Mouse (Mus musculus): ENCODE data around the gene Depp1. TPM values are rescaled to one million over a fixed set of nuclear protein-coding genes. Genes with fewer than 3 reads are reported as not detected.

Gene Depp1
- total RNA-seq, 1 experiment from 2014 or later, result 1.7 TPM

- no peak for ATAC-seq (replicated peaks in 1 of 2; ENCODE audit: insufficient read depth in 1 of 2, low FRiP score in 2 of 2, low TSS enrichment in 1 of 2, low read depth in 1 of 2, poor library complexity in 2 of 2, severe bottlenecking in 2 of 2)
These were observed 10.7 kb upstream of the Depp1 start for GRCm38 (mm10) chr6:116639663-116640062.

DNA sequence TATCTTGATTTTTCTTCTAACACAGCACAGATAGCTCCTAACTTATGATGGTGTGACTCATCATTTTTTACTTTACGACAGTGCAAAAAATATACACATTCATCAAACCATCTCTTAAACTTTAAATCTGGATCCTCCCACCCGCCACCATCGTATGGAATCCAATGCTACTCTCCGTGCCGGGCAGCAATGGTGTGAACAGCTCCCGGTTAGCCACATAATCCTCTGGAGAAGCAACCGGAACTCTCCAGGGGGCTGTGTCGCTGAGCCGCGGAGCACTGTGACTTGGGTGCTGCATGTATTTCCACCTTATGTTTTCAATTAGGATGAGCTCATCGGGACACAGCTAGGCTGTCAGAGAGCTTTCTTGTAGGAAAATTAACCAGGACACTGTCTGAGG is 7.5 kb upstream of the Depp1 start:
- ATAC-seq (replicated peaks in 1 of 2; ENCODE audit: insufficient read depth in 1 of 2, low FRiP score in 2 of 2, low TSS enrichment in 1 of 2, low read depth in 1 of 2, poor library complexity in 2 of 2, severe bottlenecking in 2 of 2), result no peak

- no peak for ATAC-seq (replicated peaks in 1 of 2; ENCODE audit: insufficient read depth in 1 of 2, low FRiP score in 2 of 2, low TSS enrichment in 1 of 2, low read depth in 1 of 2, poor library complexity in 2 of 2, severe bottlenecking in 2 of 2)
These were observed 6.5 kb upstream of the Depp1 start for GRCm38 (mm10) chr6:116643881-116644280.

DNA sequence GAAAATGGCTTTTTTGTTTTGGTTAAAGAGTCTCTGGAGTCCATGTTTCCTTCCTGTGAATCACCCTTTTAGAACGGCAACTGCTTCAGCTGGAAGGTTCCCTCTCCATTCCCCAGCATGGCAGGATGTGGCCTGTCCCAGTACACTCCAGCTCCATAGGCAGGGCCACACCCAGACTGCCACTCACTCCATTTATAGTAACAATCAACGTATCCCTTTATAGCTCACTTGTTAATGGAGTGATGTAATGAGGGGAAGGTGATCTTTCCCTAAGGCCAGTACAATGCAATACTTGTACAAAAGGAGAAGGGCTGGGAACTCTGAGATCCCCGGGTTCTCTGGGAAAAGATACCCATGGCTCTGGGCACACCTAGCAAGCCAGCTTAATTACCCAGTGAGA is 6.1 kb upstream of the Depp1 start:
- ATAC-seq (replicated peaks in 1 of 2; ENCODE audit: insufficient read depth in 1 of 2, low FRiP score in 2 of 2, low TSS enrichment in 1 of 2, low read depth in 1 of 2, poor library complexity in 2 of 2, severe bottlenecking in 2 of 2), result no peak

GRCm38 (mm10) chr6:116647763-116648162 is 2.6 kb upstream of the Depp1 start:
- ATAC-seq (replicated peaks in 1 of 2; ENCODE audit: insufficient read depth in 1 of 2, low FRiP score in 2 of 2, low TSS enrichment in 1 of 2, low read depth in 1 of 2, poor library complexity in 2 of 2, severe bottlenecking in 2 of 2), result no peak

DNA sequence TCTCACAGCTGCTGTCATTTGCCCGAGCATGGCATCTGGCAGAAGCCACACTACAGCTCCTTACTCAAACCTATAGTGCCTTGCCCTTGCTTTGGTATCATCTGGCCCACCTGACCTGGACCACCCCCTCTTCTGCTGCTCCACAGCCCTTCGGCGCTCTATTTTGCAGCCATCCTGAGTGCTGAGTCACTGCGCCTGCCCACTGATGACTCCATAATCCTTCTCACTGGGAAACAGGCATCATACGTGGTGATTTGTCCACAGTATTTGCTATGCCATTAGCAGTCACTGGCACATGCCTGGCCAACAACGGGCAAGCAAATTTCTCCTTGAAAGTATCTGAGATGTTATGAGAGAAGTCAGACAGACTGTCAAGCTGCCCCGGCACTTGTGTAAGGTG is 598 bp upstream of the Depp1 start:
- 0 out of 4 replicates have a peak, but pooled peaks of 1 of the 2 experiments have one; percentile 8 for ATAC-seq (replicated peaks in 1 of 2; ENCODE audit: insufficient read depth in 1 of 2, low FRiP score in 2 of 2, low TSS enrichment in 1 of 2, low read depth in 1 of 2, poor library complexity in 2 of 2, severe bottlenecking in 2 of 2)

- ATAC-seq (replicated peaks in 1 of 2; ENCODE audit: insufficient read depth in 1 of 2, low FRiP score in 2 of 2, low TSS enrichment in 1 of 2, low read depth in 1 of 2, poor library complexity in 2 of 2, severe bottlenecking in 2 of 2), result peak; percentile 32 to 62; a peak in 3 of 4 replicates
These were observed 1.2 kb downstream of the Depp1 start for GRCm38 (mm10) chr6:116651437-116652118.

- ATAC-seq (replicated peaks in 1 of 2; ENCODE audit: insufficient read depth in 1 of 2, low FRiP score in 2 of 2, low TSS enrichment in 1 of 2, low read depth in 1 of 2, poor library complexity in 2 of 2, severe bottlenecking in 2 of 2), result no peak
These were observed 2.8 kb downstream of the Depp1 start for GRCm38 (mm10) chr6:116653191-116653590.

DNA sequence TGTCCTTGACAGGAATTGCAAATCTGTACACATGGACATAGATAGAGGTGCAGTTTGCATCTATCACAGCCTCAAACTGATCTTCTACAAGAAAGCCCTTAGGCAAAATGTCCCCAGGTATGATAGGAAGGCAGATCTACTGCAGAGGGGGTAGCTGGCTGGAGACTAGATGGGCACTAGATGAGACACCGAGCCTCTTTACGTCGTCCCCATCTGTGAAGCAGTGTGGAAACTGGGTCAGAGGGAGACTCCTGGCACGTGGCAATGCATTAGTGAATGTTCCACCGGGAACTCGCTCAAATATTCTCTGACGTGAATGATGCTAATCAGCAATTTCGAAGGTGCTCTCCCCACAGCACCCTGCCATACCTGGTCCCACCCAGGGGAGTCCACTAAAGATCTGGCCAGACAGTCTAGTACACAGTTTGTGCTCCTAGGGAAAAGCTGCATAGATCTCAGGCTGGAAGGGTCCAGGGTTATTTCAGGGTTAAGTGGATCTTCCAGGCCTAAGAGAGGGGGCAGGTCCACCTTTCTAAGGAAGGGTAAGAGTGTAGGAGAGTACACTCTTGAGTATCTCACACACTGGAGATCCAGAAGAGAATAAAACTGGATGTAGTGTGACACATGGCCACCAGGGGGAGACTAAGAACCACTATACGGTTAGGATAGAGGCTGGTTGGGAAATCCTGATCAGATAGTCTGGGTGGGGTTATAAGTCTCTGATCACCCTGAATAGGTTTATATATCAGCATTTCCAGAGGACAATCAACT is 3.5 kb downstream of the Depp1 start:
- peak; percentile 46 to 63; a peak in 3 of 4 replicates for ATAC-seq (replicated peaks in 1 of 2; ENCODE audit: insufficient read depth in 1 of 2, low FRiP score in 2 of 2, low TSS enrichment in 1 of 2, low read depth in 1 of 2, poor library complexity in 2 of 2, severe bottlenecking in 2 of 2)

- no peak for ATAC-seq (replicated peaks in 1 of 2; ENCODE audit: insufficient read depth in 1 of 2, low FRiP score in 2 of 2, low TSS enrichment in 1 of 2, low read depth in 1 of 2, poor library complexity in 2 of 2, severe bottlenecking in 2 of 2)
These were observed 13.0 kb downstream of the Depp1 start for GRCm38 (mm10) chr6:116663364-116663763.

GRCm38 (mm10) chr6:116664031-116664430 is 13.6 kb downstream of the Depp1 start:
- peak; percentile 95 to 96 for ATAC-seq (replicated peaks in 1 of 2; ENCODE audit: insufficient read depth in 1 of 2, low FRiP score in 2 of 2, low TSS enrichment in 1 of 2, low read depth in 1 of 2, poor library complexity in 2 of 2, severe bottlenecking in 2 of 2)

GRCm38 (mm10) chr6:116664830-116665229 is 14.4 kb downstream of the Depp1 start:
- no peak for ATAC-seq (replicated peaks in 1 of 2; ENCODE audit: insufficient read depth in 1 of 2, low FRiP score in 2 of 2, low TSS enrichment in 1 of 2, low read depth in 1 of 2, poor library complexity in 2 of 2, severe bottlenecking in 2 of 2)

DNA sequence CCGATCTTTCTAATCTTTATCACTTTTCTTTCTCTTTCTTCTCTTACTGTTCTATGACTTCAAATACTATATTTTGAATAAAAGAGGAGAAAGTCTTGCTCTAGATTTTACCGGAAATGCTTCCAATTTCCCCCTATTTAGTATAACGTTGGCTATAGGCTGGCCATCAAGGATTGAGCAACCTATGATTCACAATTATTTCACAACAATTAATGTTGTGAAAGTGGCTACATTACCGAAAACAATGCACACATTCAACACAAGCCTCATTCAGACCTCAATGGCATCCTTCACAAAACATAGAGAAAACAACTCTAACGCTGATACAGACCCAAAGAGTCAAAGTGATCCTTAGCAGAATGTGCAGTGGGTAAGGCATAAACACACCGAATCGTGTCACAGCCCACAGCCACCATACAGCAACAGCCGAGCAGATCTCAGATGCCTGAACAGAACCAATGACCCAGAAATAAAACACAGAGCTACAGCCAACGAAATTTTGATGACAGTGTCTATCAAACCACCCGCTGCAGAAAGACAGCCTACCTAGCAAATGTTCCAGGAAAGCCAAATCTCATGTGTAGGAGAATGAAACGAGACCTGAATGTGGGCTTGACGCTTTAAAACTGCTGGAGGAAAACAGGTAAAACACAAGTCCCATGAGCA is 15.8 kb downstream of the Depp1 start:
- ATAC-seq (replicated peaks in 1 of 2; ENCODE audit: insufficient read depth in 1 of 2, low FRiP score in 2 of 2, low TSS enrichment in 1 of 2, low read depth in 1 of 2, poor library complexity in 2 of 2, severe bottlenecking in 2 of 2), result no peak

- no peak for ATAC-seq (replicated peaks in 1 of 2; ENCODE audit: insufficient read depth in 1 of 2, low FRiP score in 2 of 2, low TSS enrichment in 1 of 2, low read depth in 1 of 2, poor library complexity in 2 of 2, severe bottlenecking in 2 of 2)
These were observed 16.5 kb downstream of the Depp1 start for GRCm38 (mm10) chr6:116666892-116667291.

GRCm38 (mm10) chr6:116667382-116667781 is 17.0 kb downstream of the Depp1 start:
- ATAC-seq (replicated peaks in 1 of 2; ENCODE audit: insufficient read depth in 1 of 2, low FRiP score in 2 of 2, low TSS enrichment in 1 of 2, low read depth in 1 of 2, poor library complexity in 2 of 2, severe bottlenecking in 2 of 2), result no peak

GRCm38 (mm10) chr6:116668682-116669470 is 18.5 kb downstream of the Depp1 start:
- no peak for ATAC-seq (replicated peaks in 1 of 2; ENCODE audit: insufficient read depth in 1 of 2, low FRiP score in 2 of 2, low TSS enrichment in 1 of 2, low read depth in 1 of 2, poor library complexity in 2 of 2, severe bottlenecking in 2 of 2)

DNA sequence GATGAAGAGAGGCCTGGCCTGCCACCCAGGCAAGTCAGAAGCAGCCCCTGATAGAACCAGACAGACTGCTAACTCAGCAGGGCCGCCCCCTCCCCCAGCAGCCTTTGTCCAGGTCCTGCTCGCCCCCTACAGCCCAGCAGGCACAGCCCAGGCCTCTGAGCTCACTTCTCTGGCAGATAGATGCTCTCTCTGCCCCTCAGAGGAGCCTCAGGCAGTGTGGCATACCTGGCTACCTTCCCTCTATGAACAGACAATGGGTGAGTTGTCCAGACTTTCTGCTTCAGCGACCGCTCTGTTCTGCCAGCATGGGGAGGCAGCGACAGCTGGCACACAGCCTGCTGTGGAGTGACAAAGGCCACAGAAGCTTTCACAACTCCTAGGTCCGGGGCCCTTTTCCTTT is 19.7 kb downstream of the Depp1 start:
- no peak for ATAC-seq (replicated peaks in 1 of 2; ENCODE audit: insufficient read depth in 1 of 2, low FRiP score in 2 of 2, low TSS enrichment in 1 of 2, low read depth in 1 of 2, poor library complexity in 2 of 2, severe bottlenecking in 2 of 2)
